Mouse (Mus musculus) kidney, embryonic 16.5 days (tissue): Measurements from ENCODE around the gene Ctxn1. TPM values are rescaled to one million over a fixed set of nuclear protein-coding genes. Genes with fewer than 3 reads are reported as not detected.

Experiments used
- ATAC-seq: fragments of 200-750 bp; cut with Nextera tagmentation; 2 replicates; pipeline ENCODE4 v1.8.0; 2017; ENCODE audit warnings: moderate TSS enrichment; ENCODE audit not compliant: low FRiP score, low TSS enrichment
- H3K27ac ChIP-seq: fragments of 300-500 bp; sonication (generic); 2 replicates; pipeline ENCODE4 v1.5.1; 2014; ENCODE audit warnings: low read length
- H3K27me3 ChIP-seq: fragments of 300-500 bp; sonication (generic); 2 replicates; pipeline ENCODE4 v1.6.1; 2014; ENCODE audit warnings: low read length, control low read depth, mixed read lengths; ENCODE audit not compliant: insufficient read depth
- H3K36me3 ChIP-seq: fragments of 300-500 bp; sonication (generic); 2 replicates; pipeline ENCODE4 v1.6.1; 2014; ENCODE audit warnings: low read length, control low read depth, mixed read lengths; ENCODE audit not compliant: insufficient read depth
- H3K4me1 ChIP-seq: fragments of 300-500 bp; sonication (generic); 2 replicates; pipeline ENCODE4 v1.6.1; 2014; ENCODE audit warnings: low read length, control low read depth, mixed read lengths; ENCODE audit not compliant: insufficient read depth
- H3K4me2 ChIP-seq: fragments of 300-500 bp; sonication (generic); replicated peaks from 2 replicates; pipeline ENCODE4 v1.6.1; 2014; ENCODE audit warnings: low read depth, low read length
- H3K4me3 ChIP-seq: fragments of 300-500 bp; sonication (generic); 2 replicates; pipeline ENCODE4 v1.5.1; 2014; ENCODE audit warnings: mild to moderate bottlenecking, low read length
- H3K9ac ChIP-seq: fragments of 300-500 bp; sonication (generic); replicated peaks from 2 replicates; pipeline ENCODE4 v1.6.1; 2014; ENCODE audit warnings: low read length
- H3K9me3 ChIP-seq: fragments of 300-500 bp; sonication (generic); 2 replicates; pipeline ENCODE4 v1.6.1; 2016; ENCODE audit warnings: low read length, control low read depth
- WGBS: fragments of 180-500 bp; shearing (Covaris S2); extraction: QIAGEN DNeasy Blood & Tissue Kit; methylation state at CpG from one replicate; pipeline ENCODE4 v1.1.7; 2014; 5-methylcytosine and 5-hydroxymethylcytosine counted together
- polyA plus RNA-seq: library from polyadenylated mRNA; unstranded; fragments of >200 nt; fragmentation: Nextera tagmentation; extraction: Ambion mirVana; gene quantifications from 2 replicates; pipeline ENCODE4 v1.2.1, GENCODE M21; 2015

The Ctxn1 gene
- polyA plus RNA-seq, 1 experiment from 2014 or later: 118 TPM

- H3K9ac ChIP-seq: peak within 1 kb of the TSS; percentile 96
- peak; percentile 88 for ATAC-seq
Observed at GRCm38 (mm10) chr8:4252934-4253841, 5.9 kb downstream of the Ctxn1 start, which contains the start of gene Snapc2. TSS of gene Snapc2 (plus strand) at chr8:4253080.

GRCm38 (mm10) chr8:4252116-4252760 lies 6.8 kb downstream of the Ctxn1 start:
- ATAC-seq: no peak
- Histone ChIP-seq H3K27me3 (no peaks in the 10 kb centered on the region), H3K9ac (peak overlapping the region; percentile 96), H3K36me3 (peaks cover 34% of the 10 kb centered on the region), H3K27ac (no peak overlapping the region; the same call in 1 of the 2 replicates), H3K9me3 (no peaks in the 10 kb centered on the region), H3K4me3 (peak overlapping the region; percentile 95), H3K4me2 (peak overlapping the region; percentile 72), H3K4me1 (peaks cover 33% of the 10 kb centered on the region)
- WGBS: 44% methylated on average over 8 of the region's 8 CpGs

More at GRCm38 (mm10) chr8:4252934-4253841, 5.9 kb downstream of the Ctxn1 start, which contains the start of gene Snapc2:
- H3K4me2 ChIP-seq: peak within 1 kb of the TSS; percentile 72
- H3K27ac ChIP-seq: peak within 1 kb of the TSS; percentile 96
- H3K36me3 ChIP-seq: peaks cover 28% of the 10 kb centered on the region
- peaks cover 42% of the 10 kb centered on the region for H3K4me1 ChIP-seq
- WGBS: under 1% methylated on average over 69 of the region's 69 CpGs
- peak within 1 kb of the TSS; percentile 95 for H3K4me3 ChIP-seq
- no peaks in the 10 kb centered on the region for H3K9me3 ChIP-seq
- no peaks in the 10 kb centered on the region for H3K27me3 ChIP-seq

- H3K4me3 ChIP-seq: no peak overlapping the region
- peak; percentile 3; the same call in 1 of the 2 replicates for ATAC-seq
- no peaks in the 10 kb centered on the region for H3K27me3 ChIP-seq
- no peak overlapping the region for H3K4me2 ChIP-seq
- no peaks in the 10 kb centered on the region for H3K9me3 ChIP-seq
- WGBS: 43% methylated on average over 26 of the region's 26 CpGs
- H3K4me1 ChIP-seq: peaks cover 29% of the 10 kb centered on the region
- peak overlapping the region; percentile 14; the same call in 1 of the 2 replicates for H3K9ac ChIP-seq
- no peak overlapping the region for H3K27ac ChIP-seq
- H3K36me3 ChIP-seq: peaks cover 36% of the 10 kb centered on the region
Observed at GRCm38 (mm10) chr8:4250306-4250970, 8.6 kb downstream of the Ctxn1 start.

- Histone ChIP-seq H3K27me3 (no peaks in the 10 kb centered on the region), H3K9me3 (no peaks in the 10 kb centered on the region), H3K27ac (peak overlapping the region; percentile 3; the same call in 1 of the 2 replicates), H3K4me3 (no peak overlapping the region), H3K9ac (peak overlapping the region; percentile 7), H3K4me2 (0 out of 2 replicates have a peak overlapping the region, but pooled peaks have one; percentile 8), H3K4me1 (peaks cover 26% of the 10 kb centered on the region), H3K36me3 (peaks cover 38% of the 10 kb centered on the region)
- 6% methylated on average over 29 of the region's 29 CpGs for WGBS
- no peak for ATAC-seq
Observed at GRCm38 (mm10) chr8:4249213-4249612, 9.9 kb downstream of the Ctxn1 start.

- H3K9me3 ChIP-seq: no peaks in the 10 kb centered on the region
- H3K27ac ChIP-seq: peak within 1 kb of the TSS; percentile 3; the same call in 1 of the 2 replicates
- H3K9ac ChIP-seq: no peak within 1 kb of the TSS; the same call in 1 of the 2 replicates
- no peak for ATAC-seq
- no peaks in the 10 kb centered on the region for H3K27me3 ChIP-seq
- 0 out of 2 replicates have a peak within 1 kb of the TSS, but pooled peaks have one; percentile 8 for H3K4me2 ChIP-seq
- peaks cover 50% of the 10 kb centered on the region for H3K36me3 ChIP-seq
- 73% methylated on average over 15 of the region's 15 CpGs for WGBS
- H3K4me3 ChIP-seq: no peak within 1 kb of the TSS
- H3K4me1 ChIP-seq: peaks cover 18% of the 10 kb centered on the region
Observed at GRCm38 (mm10) chr8:4247951-4248540, 11.0 kb downstream of the Ctxn1 start, which contains the start of gene Tgfbr3l. TSS of gene Tgfbr3l (plus strand) at chr8:4248214.

- WGBS: 91% methylated on average over 8 of the region's 8 CpGs
Observed at GRCm38 (mm10) chr8:4247241-4247640, 11.8 kb downstream of the Ctxn1 start.

GRCm38 (mm10) chr8:4245737-4246136 lies 13.3 kb downstream of the Ctxn1 start:
- peaks cover 21% of the 10 kb centered on the region for H3K4me1 ChIP-seq
- H3K9ac ChIP-seq: no peak overlapping the region
- no peaks in the 10 kb centered on the region for H3K27me3 ChIP-seq
- no peak overlapping the region for H3K4me3 ChIP-seq
- ATAC-seq: no peak
- H3K36me3 ChIP-seq: peaks cover 56% of the 10 kb centered on the region
- H3K4me2 ChIP-seq: no peak overlapping the region
- no peaks in the 10 kb centered on the region for H3K9me3 ChIP-seq
- WGBS: 79% methylated on average over 13 of the region's 13 CpGs
- H3K27ac ChIP-seq: no peak overlapping the region

More at GRCm38 (mm10) chr8:4247241-4247640, 11.8 kb downstream of the Ctxn1 start:
- no peak overlapping the region for H3K9ac ChIP-seq
- H3K36me3 ChIP-seq: peaks cover 56% of the 10 kb centered on the region
- no peaks in the 10 kb centered on the region for H3K9me3 ChIP-seq
- peaks cover 15% of the 10 kb centered on the region for H3K4me1 ChIP-seq
- H3K27ac ChIP-seq: no peak overlapping the region
- no peak overlapping the region for H3K4me3 ChIP-seq
- no peaks in the 10 kb centered on the region for H3K27me3 ChIP-seq
- H3K4me2 ChIP-seq: no peak overlapping the region
- ATAC-seq: no peak

GRCm38 (mm10) chr8:4245061-4245460 lies 14.0 kb downstream of the Ctxn1 start:
- no peak for ATAC-seq
- WGBS: 96% methylated on average over 5 of the region's 5 CpGs
- H3K9ac ChIP-seq: no peak overlapping the region
- no peak overlapping the region for H3K27ac ChIP-seq
- H3K4me2 ChIP-seq: no peak overlapping the region
- H3K9me3 ChIP-seq: no peaks in the 10 kb centered on the region
- no peak overlapping the region for H3K4me3 ChIP-seq
- H3K36me3 ChIP-seq: peaks cover 56% of the 10 kb centered on the region
- H3K4me1 ChIP-seq: peaks cover 23% of the 10 kb centered on the region
- no peaks in the 10 kb centered on the region for H3K27me3 ChIP-seq
